Mouse (Mus musculus) spleen, adult 2 months (tissue): ENCODE measurements around the gene Rps26.
"Not testable (repeated sequence)": the region's sequence is repeated elsewhere in the genome, so short reads cannot be mapped to it uniquely, and the experiment has no call there.

Source experiments
- CTCF ChIP-seq: fragments of 200-500 bp; IDR thresholded peaks from 2 replicates; pipeline ENCODE4 v1.5.1; 2011; ENCODE audit warnings: mild to moderate bottlenecking, inconsistent platforms; ENCODE audit not compliant: insufficient read depth, insufficient read length, insufficient replicate concordance; ENCODE audit errors: extremely low read depth
- POLR2A ChIP-seq: fragments of 200-500 bp; IDR thresholded peaks from 2 replicates; pipeline ENCODE4 v1.6.1; 2011; ENCODE audit warnings: low read depth, low read length, inconsistent platforms

DNA sequence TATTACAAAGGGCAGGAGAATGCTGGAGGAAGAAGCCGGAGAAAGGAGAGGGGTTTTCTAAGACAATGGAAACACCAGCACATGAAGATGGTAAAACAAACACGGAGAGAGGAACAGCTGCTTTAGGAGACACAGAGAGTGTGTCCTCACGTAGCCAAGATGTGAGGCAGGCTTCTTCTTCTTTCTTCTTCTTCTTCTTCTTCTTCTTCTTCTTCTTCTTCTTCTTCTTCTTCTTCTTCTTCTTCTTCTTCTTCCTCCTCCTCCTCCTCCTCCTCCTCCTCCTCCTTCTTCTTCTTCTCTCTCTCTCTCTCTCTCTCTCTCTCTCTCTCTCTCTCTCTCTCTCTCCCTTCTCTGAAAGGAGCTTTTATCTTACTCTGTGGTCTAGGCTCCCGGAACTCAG is 12.7 kb downstream of the Rps26 start:
- TF ChIP-seq CTCF, POLR2A: not testable (repeated sequence)
